Mouse (Mus musculus) CD4-positive naive resting alpha-beta T cell, adult 76 days (primary cell): ENCODE data around the gene C2cd6. TPM values are rescaled to one million over a fixed set of nuclear protein-coding genes. Genes with fewer than 3 reads are reported as not detected.

ENCODE experiments used
- total RNA-seq: library from RNA; stranded (reverse); gene quantifications from one replicate; pipeline ENCODE4 v1.2.4, GENCODE M21; 2023

The C2cd6 gene
- total RNA-seq = not detected

GRCm38 (mm10) chr1:59094705-59095104 lies at the start of gene C2cd6:
Gene C2cd6, minus strand, starts transcription at chr1:59094900.

GRCm38 (mm10) chr1:59119720-59120457 lies 25.2 kb upstream of the C2cd6 start, which contains the start of gene Tmem237:
Gene Tmem237, minus strand, starts transcription at chr1:59120408.

Other genes starting within 250 kb of the C2cd6 start
- 78.5 TPM for gene Trak2, start 121.5 kb downstream of the C2cd6 start, total RNA-seq
- 9.1 TPM for gene Stradb, start 121.4 kb downstream of the C2cd6 start, total RNA-seq
- 3.0 TPM for gene Tmem237, start 25.5 kb upstream of the C2cd6 start, total RNA-seq
- 0.70 TPM for gene Mpp4, start 68.5 kb upstream of the C2cd6 start, total RNA-seq
- gene Als2, start 142.3 kb upstream of the C2cd6 start, total RNA-seq = 16.1 TPM
- gene Cdk15, start 162.0 kb upstream of the C2cd6 start, total RNA-seq = not detected